ENCODE assay signal across 8 mouse cellular contexts in genomic region chr19:12500881-12501311, GRCm38 (mm10). TPM values are rescaled to one million over a fixed set of nuclear protein-coding genes. Genes with fewer than 3 reads are reported as not detected.
DNase-seq lines count a peak whose midpoint lies in the region; ATAC-seq lines count a peak whose summit lies in the region.

No protein-coding gene starts in this region.

- under 1% methylated on average over 38 of the region's 38 CpGs for WGBS in limb, embryonic 10.5 days
- WGBS in midbrain, embryonic 14.5 days = 0% methylated on average over 37 of the region's 38 CpGs

- DNase-seq in layer of hippocampus, adult 11-12 months (ENCODE audit: low spot score) = peak; percentile 56
- no peak for DNase-seq in layer of hippocampus, adult 9-10 months (ENCODE audit: low spot score)
- peak; percentile 6 for DNase-seq in T-cell, adult 2 months (ENCODE audit: low spot score)
- peak; percentile 62 for DNase-seq in embryo, embryonic 9.5 days (ENCODE audit: extremely low spot score)
- peak; percentile 38 to 57 for DNase-seq in heart, postnatal 36 days
- DNase-seq in limb, embryonic 10.5 days (ENCODE audit: low spot score) = no peak
- DNase-seq in midbrain, embryonic 14.5 days = peak; percentile 66
- peak; percentile 69 for DNase-seq in testis, postnatal 10 days (ENCODE audit: low spot score)

- no peaks in the 10 kb centered on the region for H3K36me3 ChIP-seq in limb, embryonic 10.5 days
- H3K36me3 ChIP-seq in midbrain, embryonic 14.5 days (ENCODE audit: control insufficient read depth, insufficient read depth, low read length) = 0 out of 2 replicates have a peak, but pooled peaks cover 4% of the 10 kb centered on the region

- peak overlapping the region; percentile 68 for H3K4me2 ChIP-seq in midbrain, embryonic 14.5 days (ENCODE audit: low read length)

- peak overlapping the region; percentile 82 for H3K27ac ChIP-seq in limb, embryonic 10.5 days
- H3K27ac ChIP-seq in midbrain, embryonic 14.5 days (replicated peaks; ENCODE audit: low read depth, low read length) = peak overlapping the region; percentile 95

- peak overlapping the region; percentile 97 for H3K9ac ChIP-seq in midbrain, embryonic 14.5 days (replicated peaks; ENCODE audit: low read length)

- peak overlapping the region; percentile 70 for H3K4me3 ChIP-seq in limb, embryonic 10.5 days
- H3K4me3 ChIP-seq in midbrain, embryonic 14.5 days (replicated peaks; ENCODE audit: low read depth, low read length) = peak overlapping the region; percentile 93

- H3K9me3 ChIP-seq in limb, embryonic 10.5 days (replicated peaks) = no peaks in the 10 kb centered on the region
- no peaks in the 10 kb centered on the region for H3K9me3 ChIP-seq in midbrain, embryonic 14.5 days (ENCODE audit: control insufficient read depth, low read length)

- peaks cover 22% of the 10 kb centered on the region for H3K27me3 ChIP-seq in limb, embryonic 10.5 days (ENCODE audit: low read depth, poor library complexity, severe bottlenecking)
- H3K27me3 ChIP-seq in midbrain, embryonic 14.5 days (ENCODE audit: control insufficient read depth, insufficient read depth, low read length) = no peaks in the 10 kb centered on the region

- peaks cover 12% of the 10 kb centered on the region for H3K4me1 ChIP-seq in limb, embryonic 10.5 days
- peaks cover 25% of the 10 kb centered on the region for H3K4me1 ChIP-seq in midbrain, embryonic 14.5 days (ENCODE audit: control insufficient read depth, insufficient read depth, low read length)

- intact Hi-C loops in heart, postnatal 36 days (cut with DNase I) = loop anchor here (5.0 kb wide), 2 partner anchors 34 to 69 kb away; no protein-coding TSS in a partner anchor

- peak; percentile 59 for ATAC-seq in midbrain, embryonic 14.5 days (ENCODE audit: low FRiP score, low TSS enrichment)

RNA-seq across cellular contexts. Expression of gene Dtx4, which starts 0.4 kb away (rescaled TPM):
- total RNA-seq in heart, postnatal 36 days (2021) = 1 to 10 TPM; 6.4 to 7.8 TPM
- 1.8 and 2.3 TPM in 2 replicates for polyA plus RNA-seq in limb, embryonic 10.5 days (2016; fragmentation: Nextera tagmentation; extraction: Ambion mirVana)
- 35.7 and 46.0 TPM in 2 replicates for polyA plus RNA-seq in midbrain, embryonic 14.5 days (2014; fragmentation: Nextera tagmentation; extraction: Ambion mirVana)

RNA-seq across cellular contexts. Expression of gene Mpeg1, which starts 40.3 kb away (rescaled TPM):
- 10 to 100 TPM in 1 of 2 experiments, 1 to 10 TPM in 1; 8.6 to 12.2 TPM for total RNA-seq in heart, postnatal 36 days (2021)
- polyA plus RNA-seq in limb, embryonic 10.5 days (2016; fragmentation: Nextera tagmentation; extraction: Ambion mirVana) = 0.05 and 0.08 TPM in 2 replicates
- polyA plus RNA-seq in midbrain, embryonic 14.5 days (2014; fragmentation: Nextera tagmentation; extraction: Ambion mirVana) = 1.00 and 1.1 TPM in 2 replicates

RNA-seq across cellular contexts. Expression of gene Fam111a, which starts 44.6 kb away (rescaled TPM):
- 1 to 10 TPM; 5.9 to 6.9 TPM for total RNA-seq in heart, postnatal 36 days (2021)
- polyA plus RNA-seq in limb, embryonic 10.5 days (2016; fragmentation: Nextera tagmentation; extraction: Ambion mirVana) = 11.5 and 15.4 TPM in 2 replicates
- polyA plus RNA-seq in midbrain, embryonic 14.5 days (2014; fragmentation: Nextera tagmentation; extraction: Ambion mirVana) = 4.5 and 8.3 TPM in 2 replicates

Comparison
In these comparisons a context has a peak if more than half of its experiments do, and no peak if none do; other contexts are left out.
1. DNase-seq: peak in layer of hippocampus, adult 11-12 months (single experiment), T-cell, adult 2 months (single experiment), embryo, embryonic 9.5 days (single experiment), heart, postnatal 36 days (2 of 2), midbrain, embryonic 14.5 days (single experiment) and testis, postnatal 10 days (single experiment); none in layer of hippocampus, adult 9-10 months (single experiment) and limb, embryonic 10.5 days (single experiment).
2. RNA of gene Dtx4, which starts 0.4 kb away (polyA plus RNA-seq): 35.7 to 46.0 TPM in midbrain, embryonic 14.5 days; 1.8 to 2.3 TPM in limb, embryonic 10.5 days; every median in the first group is over 10 times any median in the second.